Mouse (Mus musculus) MN1 (cell line): ENCODE results near the gene Tkfc.
A peak's percentile ranks its signal among the peaks of the same experiment; 100 is the strongest.

Experiments used
- DNase-seq: peaks from one replicate; pipeline ENCODE4 v3.0.0-alpha.2; 2016; ENCODE audit warnings: low spot score

Tkfc gene

GRCm38 (mm10) chr19:10605293-10605900 is at the start of gene Tkfc, which contains the start of gene Ddb1:
Gene Tkfc (minus strand): TSS chr19:10605654.
Gene Ddb1 (plus strand): TSS chr19:10605327.
- DNase-seq = peak; percentile 95

- no peak for DNase-seq
Measured at GRCm38 (mm10) chr19:10648156-10648555, 42.7 kb upstream of the Tkfc start.

DNA sequence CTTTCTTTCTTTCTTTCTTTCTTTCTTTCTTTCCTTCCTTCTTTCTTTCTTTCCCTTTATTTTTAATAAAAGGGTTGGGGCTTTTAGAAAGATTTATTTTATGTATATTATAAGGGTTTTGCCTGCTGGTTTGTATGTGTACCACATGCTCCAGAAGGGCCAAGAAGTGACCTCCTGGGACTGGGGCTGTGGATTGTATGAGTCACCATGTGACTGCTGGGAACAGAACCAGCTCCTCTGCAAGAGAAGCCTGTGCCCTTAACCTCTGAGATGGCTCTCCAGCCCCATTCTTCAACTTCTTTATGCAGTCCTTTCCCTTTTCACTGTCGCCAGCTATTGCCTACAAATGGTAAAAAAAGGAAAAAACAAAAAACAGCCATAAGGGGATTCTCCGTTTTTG is 40.2 kb upstream of the Tkfc start:
- DNase-seq = peak; percentile 6

GRCm38 (mm10) chr19:10640589-10641378 is 35.3 kb upstream of the Tkfc start:
- DNase-seq = no peak

GRCm38 (mm10) chr19:10640080-10640479 is 34.6 kb upstream of the Tkfc start:
- DNase-seq = no peak

- no peak for DNase-seq
Measured at GRCm38 (mm10) chr19:10637840-10638239, 32.4 kb upstream of the Tkfc start.

DNA sequence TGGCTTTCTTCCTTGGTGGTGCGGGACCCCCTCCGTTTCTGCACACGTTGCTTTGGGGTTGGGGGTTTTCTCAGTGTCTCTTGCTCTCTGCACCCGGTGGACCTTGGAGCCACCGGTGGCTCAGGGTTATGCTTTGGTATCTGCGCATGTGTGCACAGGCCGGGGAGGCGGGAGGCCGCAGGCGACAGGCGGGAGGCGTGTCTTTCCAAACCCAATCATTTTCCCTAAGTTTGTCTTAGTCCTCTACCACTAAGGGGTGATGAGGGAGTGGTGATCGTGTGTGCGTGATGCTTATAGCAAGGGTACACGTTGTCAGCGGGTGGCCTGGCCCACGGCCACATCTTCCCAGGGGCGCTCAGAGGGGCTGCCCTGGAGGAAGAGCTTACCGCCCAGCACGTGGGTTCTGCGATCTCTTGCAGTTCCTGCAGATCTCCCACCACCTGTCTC is 29.4 kb upstream of the Tkfc start:
- no peak for DNase-seq

DNA sequence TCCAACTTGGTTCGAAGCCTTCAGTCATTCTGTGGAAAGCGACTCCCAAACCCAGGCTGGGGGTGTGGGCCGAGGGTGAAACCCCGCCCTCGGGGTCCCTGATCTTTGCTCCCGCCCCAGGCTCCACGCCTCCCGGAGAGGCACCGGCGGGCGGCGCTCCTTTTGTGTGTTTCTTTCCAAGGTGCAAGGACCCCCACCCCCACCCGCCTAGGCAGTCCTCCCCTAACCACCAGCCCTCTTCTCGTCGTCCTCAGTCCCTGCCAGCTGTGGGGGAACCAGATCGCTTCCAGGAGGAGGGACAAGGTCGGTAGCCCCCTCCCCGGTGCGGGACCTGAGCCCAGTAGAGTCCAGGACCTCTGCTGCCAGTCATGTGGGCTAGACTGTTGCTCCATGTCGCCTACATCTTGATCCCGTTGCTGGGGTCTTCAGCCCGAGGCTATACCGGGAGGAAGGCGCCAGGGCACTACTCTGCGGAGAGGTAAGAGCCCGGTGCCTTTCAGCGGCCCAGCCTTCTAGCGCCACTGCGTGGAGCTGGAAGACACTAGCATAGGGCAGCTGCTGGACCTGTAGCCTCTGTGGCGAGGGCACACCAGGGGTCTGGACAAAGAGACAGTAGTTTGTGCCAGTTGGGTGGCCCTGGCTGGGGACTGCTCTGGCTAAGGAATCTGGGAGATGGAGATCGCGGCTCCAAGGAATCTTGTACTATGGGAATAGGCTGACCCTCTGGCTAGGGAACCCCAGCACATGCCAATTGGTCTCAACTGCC is 28.8 kb upstream of the Tkfc start, which contains the start of gene Vwce:
TSS of gene Vwce (plus strand) at position 108 of the 766 bp plus-strand sequence.
- no peak for DNase-seq

GRCm38 (mm10) chr19:10608573-10609240 is 3.3 kb upstream of the Tkfc start:
- no peak for DNase-seq

DNA sequence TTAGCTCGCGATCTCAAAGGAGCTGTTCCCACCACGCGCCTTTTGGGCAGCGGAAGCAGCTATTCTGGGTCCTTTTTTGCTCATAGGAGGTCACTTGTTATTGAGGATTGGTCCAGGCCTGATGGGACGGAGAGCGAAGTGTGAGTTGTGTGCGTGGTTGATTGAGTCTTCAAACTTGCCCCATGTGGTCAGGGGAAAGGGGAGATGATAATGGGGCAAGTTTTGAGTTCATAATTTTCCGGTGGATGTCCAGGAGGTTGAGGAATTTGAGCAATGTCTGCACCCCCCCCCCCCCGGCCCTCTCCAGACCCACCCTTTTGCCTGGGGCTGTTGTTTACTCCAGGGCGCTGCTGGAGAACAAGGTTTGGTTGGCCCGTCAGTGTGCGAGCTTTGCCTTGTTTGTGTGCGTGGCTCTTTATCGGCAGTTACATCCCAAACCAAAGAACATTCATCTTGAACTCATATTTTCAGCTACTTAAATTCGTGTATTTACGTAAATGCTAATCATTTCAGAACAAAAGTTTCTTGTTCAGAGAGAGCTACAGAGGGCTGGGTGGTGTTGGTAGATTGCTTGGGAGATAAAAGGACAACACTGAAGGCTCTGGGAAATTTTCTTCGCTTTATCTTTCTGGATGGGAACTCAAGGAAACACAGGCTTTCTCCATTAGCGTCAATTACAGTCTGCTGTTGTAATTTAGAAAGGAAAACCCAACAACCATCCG is 608 bp upstream of the Tkfc start:
- DNase-seq = peak; percentile 27

DNA sequence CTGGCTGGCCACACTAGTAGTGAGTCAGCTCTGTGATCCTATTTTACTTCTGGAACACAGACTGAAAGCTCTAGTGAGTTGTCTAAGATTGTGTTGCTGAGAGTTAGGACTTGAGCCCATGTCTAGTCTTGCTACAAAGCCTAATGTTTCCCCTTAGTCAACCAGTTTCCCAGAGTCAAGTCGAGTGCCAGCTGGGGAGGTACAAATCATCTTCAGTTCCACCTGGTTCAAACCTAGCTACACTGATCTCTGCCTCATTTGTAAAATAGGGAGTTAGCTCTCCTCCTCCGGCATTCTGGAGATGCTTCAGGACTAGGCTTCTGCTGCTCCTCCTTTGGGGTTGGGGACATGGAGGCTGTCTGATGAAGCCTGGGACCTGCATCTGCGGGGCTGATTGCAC is 920 bp downstream of the Tkfc start:
- no peak for DNase-seq

- DNase-seq = no peak
Measured at GRCm38 (mm10) chr19:10603660-10604523, 1.6 kb downstream of the Tkfc start.

DNA sequence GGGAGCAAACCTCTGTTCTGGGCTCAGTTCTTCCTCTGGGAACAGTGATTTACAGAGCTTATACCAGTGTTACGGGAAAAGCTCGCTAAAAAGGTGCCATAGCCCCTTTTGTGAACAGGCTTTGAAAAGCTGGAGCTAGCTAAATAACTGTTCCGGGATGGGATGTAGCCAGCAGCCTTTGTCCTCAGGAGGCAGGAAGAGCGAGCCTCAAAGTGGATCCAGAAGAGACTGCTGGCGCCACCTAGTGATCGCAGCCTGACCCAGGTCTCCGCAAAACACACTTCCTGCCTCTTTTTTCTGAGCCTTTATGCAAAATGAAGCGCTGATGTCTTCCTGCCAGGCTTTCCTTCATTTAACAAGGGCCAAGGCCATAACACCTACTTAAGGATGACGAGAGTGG is 2.7 kb downstream of the Tkfc start:
- peak; percentile 88 for DNase-seq

DNA sequence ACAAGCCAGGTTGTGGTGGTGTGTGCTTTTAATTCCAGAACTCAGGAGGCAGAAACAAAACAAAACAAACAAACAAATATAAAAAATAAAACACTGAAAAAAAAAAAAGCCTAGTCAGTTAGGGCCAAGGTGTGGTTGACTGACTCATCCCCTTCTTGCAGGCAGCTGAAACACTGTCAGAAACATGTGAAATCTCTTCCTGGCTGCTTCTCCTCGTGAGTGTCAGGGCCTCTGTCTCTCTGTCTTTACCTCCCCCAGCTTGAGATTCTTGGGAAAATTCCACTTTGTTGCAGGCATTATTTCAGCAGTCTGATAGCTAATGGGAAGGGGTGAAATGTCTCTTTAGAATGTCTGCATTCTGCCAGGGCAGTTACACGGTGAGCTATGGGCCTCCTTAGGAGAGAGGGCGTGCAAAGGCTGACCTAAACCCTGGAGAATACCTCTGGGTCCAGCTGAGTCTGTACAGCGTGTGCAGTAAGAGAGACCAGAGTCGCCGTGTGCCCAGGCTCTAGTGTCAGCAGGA is 3.1 kb downstream of the Tkfc start:
- peak; percentile 37 for DNase-seq

GRCm38 (mm10) chr19:10599648-10600047 is 5.8 kb downstream of the Tkfc start:
- no peak for DNase-seq

DNA sequence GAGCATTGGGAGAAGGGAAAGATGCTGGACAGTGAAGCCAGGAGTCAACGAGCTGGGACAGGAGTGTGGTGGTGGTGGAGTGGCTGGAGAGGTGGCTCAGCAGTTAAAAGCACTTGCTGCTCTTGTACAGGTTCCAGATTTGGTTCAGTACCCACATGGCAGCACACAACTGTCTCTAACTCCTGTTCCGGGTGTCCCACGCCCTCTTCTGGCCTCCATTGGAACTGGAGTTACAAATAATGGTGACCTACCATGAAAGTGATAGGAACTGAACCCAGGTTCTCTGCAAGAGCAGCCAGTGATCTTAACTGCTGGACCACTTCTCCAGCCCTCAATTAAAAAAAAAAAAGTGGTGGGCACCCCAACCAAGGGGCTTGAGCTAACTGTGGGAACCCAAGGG is 7.3 kb downstream of the Tkfc start:
- DNase-seq = no peak

GRCm38 (mm10) chr19:10591659-10592377 is 13.6 kb downstream of the Tkfc start:
- no peak for DNase-seq

DNA sequence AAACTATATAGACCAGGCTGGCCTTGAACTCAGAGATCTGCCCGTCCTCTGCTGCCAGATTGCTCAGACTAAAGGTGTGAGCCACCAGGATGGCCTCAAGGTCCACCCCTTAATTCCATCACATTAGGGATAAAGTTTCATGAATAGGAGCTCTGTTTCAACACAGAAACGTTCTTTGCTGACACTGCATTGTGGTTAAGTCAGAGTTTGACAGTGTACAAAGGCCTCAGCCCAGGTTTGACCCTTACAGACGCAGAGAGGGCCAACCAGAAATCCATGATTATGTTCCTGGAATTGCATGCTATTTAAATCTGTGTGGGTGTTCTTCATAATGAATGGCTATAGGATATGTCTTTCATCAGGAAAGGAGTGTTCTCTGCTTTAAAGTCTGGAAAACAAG is 15.2 kb downstream of the Tkfc start:
- no peak for DNase-seq

- no peak for DNase-seq
Measured at GRCm38 (mm10) chr19:10589127-10589857, 16.2 kb downstream of the Tkfc start.
